16 mouse cellular contexts compared by ENCODE assay signal in genomic region chr17:15449606-15450005, GRCm38 (mm10). TPM values are rescaled to one million over a fixed set of nuclear protein-coding genes. Genes with fewer than 3 reads are reported as not detected.
DNase-seq lines count a peak whose midpoint lies in the region; ATAC-seq lines count a peak whose summit lies in the region.
"Had no signal": no experiment of that assay in that cellular context is flagged by ENCODE, and none has a peak within 500 bp of the region (broad histone marks: within the 10 kb centered on the region; RNA-seq: fewer than 3 reads in every experiment).

No protein-coding gene starts in this region.

- H3K27me3 ChIP-seq in liver, embryonic 12.5 days (replicated peaks), result 0 out of 2 replicates have a peak, but pooled peaks cover 4% of the 10 kb centered on the region
- H3K27me3 ChIP-seq in hindbrain, embryonic 13.5 days, result peaks cover 12% of the 10 kb centered on the region; the same call in 1 of the 2 replicates

- no peaks in the 10 kb centered on the region for H3K4me1 ChIP-seq in liver, embryonic 12.5 days
- H3K4me1 ChIP-seq in hindbrain, embryonic 13.5 days (replicated peaks), result no peaks in the 10 kb centered on the region; the same call in 1 of the 2 replicates
- H3K4me1 ChIP-seq: embryonic facial prominence, embryonic 10.5 days had no signal

- peak; percentile 54 for DNase-seq in gastrocnemius, postnatal 25 days
- no peak for DNase-seq in gastrocnemius, postnatal 10 days
- peak; percentile 79 for DNase-seq in adrenal gland, adult 2 months
- peak; percentile 50 for DNase-seq in adrenal gland, adult 8-10 months
- peak; percentile 48 to 69 for DNase-seq in adrenal gland, postnatal 36 days
- DNase-seq: cerebellum, adult 2 months; cerebellum, postnatal 10 days; heart, postnatal 10 days; kidney, adult 8-10 months had no signal

- 69% methylated on average over 3 of the region's 3 CpGs for WGBS in liver, embryonic 12.5 days (ENCODE audit: insufficient replicate concordance)
- 72% methylated on average over 3 of the region's 3 CpGs for WGBS in hindbrain, embryonic 13.5 days

- H3K9me3 ChIP-seq in liver, embryonic 12.5 days (replicated peaks), result no peaks in the 10 kb centered on the region
- H3K9me3 ChIP-seq in hindbrain, embryonic 13.5 days, result no peaks in the 10 kb centered on the region
- H3K9me3 ChIP-seq: embryonic facial prominence, embryonic 10.5 days; forebrain, embryonic 10.5 days had no signal

- no peaks in the 10 kb centered on the region for H3K36me3 ChIP-seq in liver, embryonic 12.5 days
- no peaks in the 10 kb centered on the region for H3K36me3 ChIP-seq in hindbrain, embryonic 13.5 days
- H3K36me3 ChIP-seq: embryonic facial prominence, embryonic 10.5 days; forebrain, embryonic 10.5 days had no signal

- no peak overlapping the region for H3K9ac ChIP-seq in liver, embryonic 12.5 days
- H3K9ac ChIP-seq in hindbrain, embryonic 13.5 days, result no peak overlapping the region
- H3K9ac ChIP-seq: hindbrain, embryonic 14.5 days had no signal

- no peak overlapping the region for H3K4me2 ChIP-seq in liver, embryonic 12.5 days
- H3K4me2 ChIP-seq in hindbrain, embryonic 13.5 days, result no peak overlapping the region
- H3K4me2 ChIP-seq: hindbrain, embryonic 14.5 days had no signal

- no peak overlapping the region for H3K27ac ChIP-seq in liver, embryonic 12.5 days
- H3K27ac ChIP-seq in hindbrain, embryonic 13.5 days, result no peak overlapping the region
- H3K27ac ChIP-seq: embryonic facial prominence, embryonic 10.5 days; forebrain, embryonic 10.5 days; hindbrain, embryonic 14.5 days had no signal

- no peak for ATAC-seq in liver, embryonic 12.5 days
- ATAC-seq in hindbrain, embryonic 13.5 days (ENCODE audit: low FRiP score), result no peak
- ATAC-seq: forebrain, embryonic 14.5 days; intestine, embryonic 16.5 days had no signal

- no peak overlapping the region for H3K4me3 ChIP-seq in liver, embryonic 12.5 days
- H3K4me3 ChIP-seq in hindbrain, embryonic 13.5 days, result no peak overlapping the region
- H3K4me3 ChIP-seq: embryonic facial prominence, embryonic 10.5 days; forebrain, embryonic 10.5 days had no signal

RNA-seq across cellular contexts. Expression of gene Psmb1, which starts 49.9 kb away (rescaled TPM):
- 100 to 1,000 TPM in 1 of 2 experiments, 10 to 100 TPM in 1; 84.4 to 104 TPM for total RNA-seq in gastrocnemius, postnatal 25 days (2021)
- 100 to 1,000 TPM; 136 to 143 TPM for total RNA-seq in gastrocnemius, postnatal 10 days (2021)
- total RNA-seq in adrenal gland, adult 2 months (2021), result 100 to 1,000 TPM; 156 to 176 TPM
- 26.0 and 29.3 TPM in 2 replicates for polyA plus RNA-seq in adrenal gland, adult 2 months (2012; rRNA removed)
- 100 to 1,000 TPM; 168 to 183 (median 174) TPM for total RNA-seq in adrenal gland, adult 8-10 months (2022)
- 100 to 1,000 TPM; 172 to 189 TPM for total RNA-seq in adrenal gland, postnatal 36 days (2021)
- 175 and 181 TPM in 2 replicates for polyA plus RNA-seq in liver, embryonic 12.5 days (2016; fragmentation: Nextera tagmentation; extraction: Ambion mirVana)
- 264 and 265 TPM in 2 replicates for polyA plus RNA-seq in hindbrain, embryonic 13.5 days (2015; fragmentation: Nextera tagmentation; extraction: Ambion mirVana)

RNA-seq across cellular contexts. Expression of gene Tbp, which starts 50.1 kb away (rescaled TPM):
- 1 to 10 TPM; 7.0 to 7.7 TPM for total RNA-seq in gastrocnemius, postnatal 25 days (2021)
- 10 to 100 TPM in 1 of 2 experiments, 1 to 10 TPM in 1; 10.0 to 11.6 TPM for total RNA-seq in gastrocnemius, postnatal 10 days (2021)
- total RNA-seq in adrenal gland, adult 2 months (2021), result 10 to 100 TPM; 23.0 to 33.0 TPM
- 28.5 and 32.9 TPM in 2 replicates for polyA plus RNA-seq in adrenal gland, adult 2 months (2012; rRNA removed)
- 10 to 100 TPM; 29.8 to 48.0 (median 36.5) TPM for total RNA-seq in adrenal gland, adult 8-10 months (2022)
- 10 to 100 TPM; 24.5 to 27.7 TPM for total RNA-seq in adrenal gland, postnatal 36 days (2021)
- 27.6 and 28.2 TPM in 2 replicates for polyA plus RNA-seq in liver, embryonic 12.5 days (2016; fragmentation: Nextera tagmentation; extraction: Ambion mirVana)
- polyA plus RNA-seq in hindbrain, embryonic 13.5 days (2015; fragmentation: Nextera tagmentation; extraction: Ambion mirVana), result 57.3 and 62.7 TPM in 2 replicates

RNA-seq across cellular contexts. Expression of gene Fam120b, which starts 53.6 kb away (rescaled TPM):
- 10 to 100 TPM in 1 of 2 experiments, 1 to 10 TPM in 1; 8.6 to 10.3 TPM for total RNA-seq in gastrocnemius, postnatal 25 days (2021)
- 10 to 100 TPM in 1 of 2 experiments, 1 to 10 TPM in 1; 9.8 to 12.0 TPM for total RNA-seq in gastrocnemius, postnatal 10 days (2021)
- 10 to 100 TPM; 19.8 to 21.8 TPM for total RNA-seq in adrenal gland, adult 2 months (2021)
- 6.7 and 8.5 TPM in 2 replicates for polyA plus RNA-seq in adrenal gland, adult 2 months (2012; rRNA removed)
- total RNA-seq in adrenal gland, adult 8-10 months (2022), result 10 to 100 TPM; 23.3 to 35.0 (median 30.0) TPM
- total RNA-seq in adrenal gland, postnatal 36 days (2021), result 10 to 100 TPM; 20.7 to 20.8 TPM
- polyA plus RNA-seq in liver, embryonic 12.5 days (2016; fragmentation: Nextera tagmentation; extraction: Ambion mirVana), result 8.6 and 8.9 TPM in 2 replicates
- polyA plus RNA-seq in hindbrain, embryonic 13.5 days (2015; fragmentation: Nextera tagmentation; extraction: Ambion mirVana), result 44.4 and 47.0 TPM in 2 replicates
